Mouse (Mus musculus): ENCODE measurements around the gene Slc7a4.

DNA sequence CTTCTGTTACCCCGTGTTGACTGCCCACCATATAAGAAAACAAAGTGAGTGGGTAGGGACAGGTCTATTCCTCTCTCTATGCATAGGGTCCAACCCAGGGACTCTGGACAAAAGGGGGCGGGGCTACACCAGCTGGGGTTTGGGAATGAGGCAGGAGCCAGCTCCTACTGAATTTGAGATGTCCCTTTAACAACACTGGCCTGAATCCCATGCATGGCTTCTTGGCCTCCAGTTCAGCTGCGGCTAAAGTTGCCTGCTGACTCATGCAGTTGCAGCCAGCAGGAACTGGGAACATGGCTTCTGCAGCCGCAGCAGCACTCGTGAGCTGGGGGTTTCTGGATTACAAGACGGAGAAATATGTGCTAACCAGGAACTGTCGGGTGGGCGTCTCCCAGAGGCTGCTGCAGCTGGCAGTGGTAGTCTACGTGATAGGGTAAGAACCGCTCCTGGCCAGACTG lies 21.2 kb downstream of the Slc7a4 start, which contains the start of gene P2rx6:
- TF ChIP-seq TAL1 (IDR thresholded peaks at IDR 0.05; ENCODE audit: low read length) (no peak), GATA1 (IDR thresholded peaks at IDR 0.05; ENCODE audit: low read length) (no peak)
